Mouse (Mus musculus) forebrain, embryonic 14.5 days (tissue): ENCODE data around the gene Sec22b. TPM values are rescaled to one million over a fixed set of nuclear protein-coding genes. Genes with fewer than 3 reads are reported as not detected.

Source experiments
- ATAC-seq: fragments of 200-750 bp; cut with Nextera tagmentation; 2 replicates; pipeline ENCODE4 v1.8.0; 2017; ENCODE audit warnings: mild to moderate bottlenecking, moderate library complexity
- DNase-seq: peaks from one replicate; pipeline ENCODE4 v3.0.0-alpha.2; 2015; ENCODE audit warnings: low spot score
- H3K27ac ChIP-seq: fragments of 300-500 bp; sonication (generic); 2 replicates; pipeline ENCODE4 v1.5.1; 2014; ENCODE audit warnings: low read depth, mild to moderate bottlenecking, control low read depth, low read length, moderate library complexity
- H3K27me3 ChIP-seq: fragments of 300-500 bp; sonication (generic); replicated peaks from 2 replicates; pipeline ENCODE4 v1.6.1; 2014; ENCODE audit warnings: low read length, control low read depth, mixed read lengths; ENCODE audit not compliant: control insufficient read depth, insufficient read depth
- H3K36me3 ChIP-seq: fragments of 300-500 bp; sonication (generic); 2 replicates; pipeline ENCODE4 v1.6.1; 2014; ENCODE audit warnings: low read length, control low read depth; ENCODE audit not compliant: control insufficient read depth, insufficient read depth
- H3K4me1 ChIP-seq: fragments of 300-500 bp; sonication (generic); 2 replicates; pipeline ENCODE4 v1.6.1; 2014; ENCODE audit warnings: antibody characterized with exemption, low read length, control low read depth; ENCODE audit not compliant: control insufficient read depth, insufficient read depth
- H3K4me2 ChIP-seq: fragments of 300-500 bp; sonication (generic); 2 replicates; pipeline ENCODE4 v1.6.1; 2014; ENCODE audit warnings: mild to moderate bottlenecking, control low read depth, low read length
- H3K4me3 ChIP-seq: fragments of 300-500 bp; sonication (generic); 2 replicates; pipeline ENCODE4 v1.5.1; 2014; ENCODE audit warnings: low read depth, low read length, control low read depth
- H3K9ac ChIP-seq: fragments of 300-500 bp; sonication (generic); 2 replicates; pipeline ENCODE4 v1.6.1; 2014; ENCODE audit warnings: mild to moderate bottlenecking, low read length, control low read depth, moderate library complexity
- H3K9me3 ChIP-seq: fragments of 300-500 bp; sonication (generic); replicated peaks from 2 replicates; pipeline ENCODE4 v1.6.1; 2016; ENCODE audit warnings: low read length, control low read depth, mixed read lengths; ENCODE audit not compliant: control insufficient read depth
- WGBS: fragments of 180-500 bp; shearing (Covaris S2); extraction: QIAGEN DNeasy Blood & Tissue Kit; methylation state at CpG from one replicate; pipeline ENCODE4 v1.1.7; 2014; 5-methylcytosine and 5-hydroxymethylcytosine counted together
- polyA plus RNA-seq: library from polyadenylated mRNA; unstranded; fragments of >200 nt; fragmentation: Nextera tagmentation; extraction: Ambion mirVana; gene quantifications from 2 replicates; pipeline ENCODE4 v1.2.1, GENCODE M21; 2014

The Sec22b gene
- polyA plus RNA-seq, 1 experiment from 2014 or later = 130 TPM

- no peak for ATAC-seq
- DNase-seq = no peak
Measured at GRCm38 (mm10) chr3:97940511-97941204, 39.7 kb downstream of the Sec22b start.

GRCm38 (mm10) chr3:97941440-97942259 lies 40.7 kb downstream of the Sec22b start:
- Histone ChIP-seq H3K4me1 (peaks cover 42% of the 10 kb centered on the region), H3K9me3 (no peaks in the 10 kb centered on the region), H3K4me3 (no peak overlapping the region), H3K27ac (no peak overlapping the region), H3K9ac (0 out of 2 replicates have a peak overlapping the region, but pooled peaks have one; percentile 1), H3K36me3 (no peaks in the 10 kb centered on the region), H3K27me3 (no peaks in the 10 kb centered on the region), H3K4me2 (peak overlapping the region; percentile 30)
- WGBS = 39% methylated on average over 11 of the region's 11 CpGs
- DNase-seq = no peak
- no peak for ATAC-seq

More at GRCm38 (mm10) chr3:97940511-97941204, 39.7 kb downstream of the Sec22b start:
- Histone ChIP-seq H3K27ac (peak overlapping the region; percentile 45; the same call in 1 of the 2 replicates), H3K4me2 (no peak overlapping the region), H3K9ac (peak overlapping the region; percentile 25), H3K4me1 (peaks cover 42% of the 10 kb centered on the region), H3K4me3 (no peak overlapping the region), H3K36me3 (no peaks in the 10 kb centered on the region), H3K27me3 (no peaks in the 10 kb centered on the region), H3K9me3 (no peaks in the 10 kb centered on the region)
- WGBS = 18% methylated on average over 9 of the region's 9 CpGs

DNA sequence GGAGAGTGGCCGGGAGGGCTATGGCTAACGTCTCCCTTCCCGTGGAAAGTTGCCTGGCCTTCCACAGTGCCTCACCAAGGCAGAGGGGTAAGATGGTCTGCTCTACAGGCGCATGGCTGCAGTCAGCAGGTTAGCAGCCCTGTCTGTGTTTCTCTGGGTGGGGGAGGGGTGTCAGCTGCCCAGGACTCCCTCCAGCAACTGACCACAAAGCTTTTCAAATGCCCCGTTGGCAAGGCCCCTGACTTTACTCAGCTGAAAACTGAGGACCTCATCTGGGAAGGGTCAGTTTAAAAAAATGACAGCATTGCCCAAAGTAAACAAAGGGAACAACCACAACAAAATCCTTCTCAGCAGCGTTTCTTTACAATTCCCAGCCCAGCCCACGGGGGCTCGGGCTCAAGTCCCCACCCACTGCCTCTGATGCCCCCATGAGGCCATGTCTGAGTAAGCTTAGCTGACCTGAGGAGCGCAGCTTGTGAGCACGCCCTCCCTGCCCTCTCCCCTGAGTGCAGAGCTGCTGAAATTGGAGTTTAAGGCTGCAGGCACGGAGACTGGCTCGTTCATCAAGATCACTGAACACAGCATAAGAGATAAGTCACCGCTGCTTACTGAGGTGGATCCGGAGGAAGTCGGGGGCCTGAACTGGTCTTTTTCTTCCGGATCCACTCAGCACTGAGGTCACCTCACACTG lies 41.4 kb downstream of the Sec22b start:
- Histone ChIP-seq H3K9me3 (no peaks in the 10 kb centered on the region), H3K27ac (no peak overlapping the region), H3K4me1 (peaks cover 38% of the 10 kb centered on the region), H3K9ac (0 out of 2 replicates have a peak overlapping the region, but pooled peaks have one; percentile 1), H3K4me3 (no peak overlapping the region), H3K27me3 (no peaks in the 10 kb centered on the region), H3K36me3 (no peaks in the 10 kb centered on the region), H3K4me2 (peak overlapping the region; percentile 30)
- WGBS = 13% methylated on average over 16 of the region's 16 CpGs
- peak; percentile 33 for DNase-seq
- peak; percentile 27; the same call in 1 of the 2 replicates for ATAC-seq

DNA sequence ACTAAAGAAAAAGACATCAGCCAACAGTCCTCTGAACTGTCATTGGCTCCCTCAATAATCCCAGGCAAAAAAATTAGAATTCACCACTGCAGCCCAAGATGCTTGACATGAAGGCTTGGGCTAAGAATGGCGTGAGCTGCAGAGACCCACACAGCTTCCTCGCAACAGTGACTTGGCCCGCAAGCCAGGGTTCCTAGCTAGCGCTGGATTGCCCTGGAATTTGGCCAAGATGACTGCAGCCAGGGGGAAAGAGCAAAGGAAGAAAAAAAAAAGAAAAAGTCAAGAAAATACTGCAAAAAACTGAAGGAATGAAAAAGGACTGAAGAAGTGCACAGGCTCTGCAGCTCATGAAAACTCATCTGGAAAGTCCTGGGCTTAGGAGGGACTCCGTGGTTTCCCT lies 43.5 kb downstream of the Sec22b start:
- Histone ChIP-seq H3K9me3 (no peaks in the 10 kb centered on the region), H3K9ac (no peak overlapping the region), H3K36me3 (no peaks in the 10 kb centered on the region), H3K27ac (no peak overlapping the region), H3K4me1 (peaks cover 22% of the 10 kb centered on the region), H3K4me3 (no peak overlapping the region), H3K27me3 (no peaks in the 10 kb centered on the region), H3K4me2 (no peak overlapping the region)
- WGBS = 63% methylated on average over 5 of the region's 5 CpGs
- DNase-seq (no peak), ATAC-seq (no peak)

DNA sequence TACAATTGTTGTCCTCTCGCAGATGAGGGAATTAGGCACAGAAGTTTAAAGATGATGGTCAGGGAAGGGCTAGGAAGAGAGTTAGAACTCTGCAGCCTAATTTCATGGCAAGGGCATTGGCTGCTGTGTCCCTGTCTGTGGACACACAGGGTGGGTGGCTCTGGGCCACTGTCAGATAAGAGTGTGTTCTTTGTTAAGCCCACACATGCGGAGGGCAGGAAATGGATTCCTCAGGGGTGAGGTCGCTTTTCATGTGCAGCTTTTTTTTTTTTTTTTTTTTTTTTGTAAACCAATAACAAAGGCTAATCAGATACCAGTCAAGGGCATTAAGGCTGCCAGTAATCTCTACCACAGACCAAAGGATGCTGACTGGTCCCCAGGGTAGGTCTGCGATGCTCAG lies 45.4 kb downstream of the Sec22b start:
- Histone ChIP-seq H3K9me3 (no peaks in the 10 kb centered on the region), H3K4me3 (no peak overlapping the region), H3K9ac (no peak overlapping the region), H3K36me3 (no peaks in the 10 kb centered on the region), H3K27me3 (no peaks in the 10 kb centered on the region), H3K4me1 (peaks cover 8% of the 10 kb centered on the region; the same call in 1 of the 2 replicates), H3K4me2 (no peak overlapping the region), H3K27ac (no peak overlapping the region)
- ATAC-seq (no peak), DNase-seq (no peak)
- 42% methylated on average over 4 of the region's 4 CpGs for WGBS

- Histone ChIP-seq H3K4me2 (no peak overlapping the region), H3K9me3 (no peaks in the 10 kb centered on the region), H3K4me1 (no peaks in the 10 kb centered on the region), H3K36me3 (no peaks in the 10 kb centered on the region), H3K27ac (no peak overlapping the region), H3K27me3 (no peaks in the 10 kb centered on the region), H3K9ac (no peak overlapping the region), H3K4me3 (no peak overlapping the region)
- ATAC-seq = no peak
- 83% methylated on average over 2 of the region's 2 CpGs for WGBS
- DNase-seq = no peak
Measured at GRCm38 (mm10) chr3:97948518-97948917, 47.5 kb downstream of the Sec22b start.

GRCm38 (mm10) chr3:97949946-97950345 lies 49.0 kb downstream of the Sec22b start:
- Histone ChIP-seq H3K4me2 (no peak overlapping the region), H3K36me3 (no peaks in the 10 kb centered on the region), H3K4me3 (no peak overlapping the region), H3K9me3 (no peaks in the 10 kb centered on the region), H3K27me3 (no peaks in the 10 kb centered on the region), H3K4me1 (no peaks in the 10 kb centered on the region), H3K27ac (no peak overlapping the region), H3K9ac (no peak overlapping the region)
- DNase-seq (no peak), ATAC-seq (no peak)
- WGBS = 79% methylated on average over 5 of the region's 5 CpGs

- no peaks in the 10 kb centered on the region for H3K4me1 ChIP-seq
- no peak overlapping the region for H3K9ac ChIP-seq
- H3K36me3 ChIP-seq = no peaks in the 10 kb centered on the region
- ATAC-seq = no peak
- H3K27me3 ChIP-seq = no peaks in the 10 kb centered on the region
- H3K27ac ChIP-seq = no peak overlapping the region
- H3K9me3 ChIP-seq = no peaks in the 10 kb centered on the region
- DNase-seq = no peak
- H3K4me3 ChIP-seq = no peak overlapping the region
- no peak overlapping the region for H3K4me2 ChIP-seq
- 81% methylated on average over 3 of the region's 3 CpGs for WGBS
Measured at GRCm38 (mm10) chr3:97951134-97951533, 50.1 kb downstream of the Sec22b start.
